Mouse (Mus musculus) brain, adult 2 months (tissue): ENCODE results near the gene Olfr512.

Source experiments
- DNase-seq: peaks from one replicate; pipeline ENCODE4 v3.0.0; 2011; ENCODE audit warnings: low read depth, low spot score

Gene Olfr512

DNA sequence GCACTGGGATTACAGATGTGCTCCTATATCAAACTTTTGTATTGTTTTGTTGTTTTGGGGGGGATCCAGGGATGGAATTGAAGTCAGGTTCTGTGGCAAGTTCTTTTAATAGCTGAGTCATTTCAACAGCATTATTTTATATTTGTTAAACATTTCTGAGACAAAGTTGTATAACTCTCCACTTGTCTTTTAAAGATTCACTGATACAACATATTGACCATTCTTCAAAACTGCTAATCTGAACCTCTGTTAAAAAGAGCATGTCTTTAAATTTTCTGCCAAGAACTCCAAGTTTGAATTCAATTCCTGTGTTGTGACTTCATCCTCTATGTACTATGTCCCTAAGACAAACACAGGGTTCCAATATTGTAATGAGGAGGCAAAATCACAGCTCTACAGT, at the start of gene Olfr512:
Olfr512 (plus strand) TSS at position 301 of the 400 bp plus-strand sequence.
- no peak for DNase-seq

GRCm38 (mm10) chr7:108666118-108666517, 47.0 kb upstream of the Olfr512 start, which contains the start of gene Olfr510:
Olfr510 (plus strand) TSS chr7:108666418.
- no peak for DNase-seq

- no peak for DNase-seq
Measured at GRCm38 (mm10) chr7:108671058-108671457, 42.1 kb upstream of the Olfr512 start.

GRCm38 (mm10) chr7:108678886-108679285, 34.2 kb upstream of the Olfr512 start:
- DNase-seq: no peak

DNA sequence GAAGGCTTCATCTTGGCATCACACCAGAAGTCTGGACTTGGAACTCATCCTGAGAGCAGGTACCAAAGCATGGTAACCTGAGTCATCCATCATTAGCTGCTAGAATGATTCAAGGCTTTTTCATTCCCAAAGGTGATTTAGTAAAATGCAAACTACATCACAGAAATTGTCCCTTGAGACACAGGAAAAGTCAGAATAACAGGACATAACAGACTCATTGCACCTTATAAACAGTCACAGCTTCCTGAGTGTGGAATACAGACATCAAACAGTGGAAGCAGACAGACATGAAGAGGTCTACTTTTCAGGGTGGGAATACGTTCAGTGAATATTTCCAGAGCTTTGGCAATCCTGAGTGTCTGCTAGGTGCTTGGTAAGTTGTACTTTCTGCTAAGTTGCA, 37.6 kb downstream of the Olfr512 start, which contains the start of gene Olfr513:
Olfr513 (plus strand) TSS at position 301 of the 400 bp plus-strand sequence.
- peak; percentile 0 for DNase-seq

GRCm38 (mm10) chr7:108760411-108760810, 47.3 kb downstream of the Olfr512 start:
- DNase-seq: peak; percentile 10
